Mouse (Mus musculus) liver, embryonic 16.5 days (tissue): ENCODE results near the gene Sec22b. TPM values are rescaled to one million over a fixed set of nuclear protein-coding genes. Genes with fewer than 3 reads are reported as not detected.
A peak's percentile ranks its signal among the peaks of the same experiment; 100 is the strongest.

Source experiments
- ATAC-seq: fragments of 200-750 bp; cut with Nextera tagmentation; 2 replicates; pipeline ENCODE4 v1.8.0; 2017; ENCODE audit warnings: low read depth, mild to moderate bottlenecking, moderate number of reproducible peaks, moderate library complexity
- H3K27ac ChIP-seq: fragments of 300-500 bp; sonication (generic); 2 replicates; pipeline ENCODE4 v1.5.1; 2014; ENCODE audit warnings: mild to moderate bottlenecking, low read length
- H3K27me3 ChIP-seq: fragments of 300-500 bp; sonication (generic); 2 replicates; pipeline ENCODE4 v1.6.1; 2014; ENCODE audit warnings: low read depth, low read length, mixed read lengths; ENCODE audit not compliant: control insufficient read depth, insufficient read depth
- H3K36me3 ChIP-seq: fragments of 300-500 bp; sonication (generic); 2 replicates; pipeline ENCODE4 v1.6.1; 2014; ENCODE audit warnings: mild to moderate bottlenecking; ENCODE audit not compliant: control insufficient read depth, insufficient read depth
- H3K4me1 ChIP-seq: fragments of 300-500 bp; sonication (generic); 2 replicates; pipeline ENCODE4 v1.6.1; 2014; ENCODE audit warnings: low read depth, low read length, mixed read lengths; ENCODE audit not compliant: control insufficient read depth
- H3K4me2 ChIP-seq: fragments of 300-500 bp; sonication (generic); 2 replicates; pipeline ENCODE4 v1.6.1; 2014; ENCODE audit warnings: low read depth, low read length, mixed read lengths
- H3K4me3 ChIP-seq: fragments of 300-500 bp; sonication (generic); 2 replicates; pipeline ENCODE4 v1.5.1; 2014; ENCODE audit warnings: low read depth, mild to moderate bottlenecking, low read length
- H3K9ac ChIP-seq: fragments of 300-500 bp; sonication (generic); 2 replicates; pipeline ENCODE4 v1.6.1; 2014; ENCODE audit warnings: low read depth, low read length
- H3K9me3 ChIP-seq: fragments of 300-500 bp; sonication (generic); replicated peaks from 2 replicates; pipeline ENCODE4 v1.6.1; 2016; ENCODE audit warnings: low read length; ENCODE audit not compliant: control insufficient read depth
- WGBS: fragments of 180-500 bp; shearing (Covaris S2); extraction: QIAGEN DNeasy Blood & Tissue Kit; methylation state at CpG from one replicate; pipeline ENCODE4 v1.1.7; 2014; ENCODE audit not compliant: insufficient replicate concordance; 5-methylcytosine and 5-hydroxymethylcytosine counted together
- polyA plus RNA-seq: library from polyadenylated mRNA; unstranded; fragments of >200 nt; fragmentation: Nextera tagmentation; extraction: Ambion mirVana; gene quantifications from 2 replicates; pipeline ENCODE4 v1.2.1, GENCODE M21; 2015

Sec22b gene
- polyA plus RNA-seq, 1 experiment from 2014 or later = 54.8 TPM

DNA sequence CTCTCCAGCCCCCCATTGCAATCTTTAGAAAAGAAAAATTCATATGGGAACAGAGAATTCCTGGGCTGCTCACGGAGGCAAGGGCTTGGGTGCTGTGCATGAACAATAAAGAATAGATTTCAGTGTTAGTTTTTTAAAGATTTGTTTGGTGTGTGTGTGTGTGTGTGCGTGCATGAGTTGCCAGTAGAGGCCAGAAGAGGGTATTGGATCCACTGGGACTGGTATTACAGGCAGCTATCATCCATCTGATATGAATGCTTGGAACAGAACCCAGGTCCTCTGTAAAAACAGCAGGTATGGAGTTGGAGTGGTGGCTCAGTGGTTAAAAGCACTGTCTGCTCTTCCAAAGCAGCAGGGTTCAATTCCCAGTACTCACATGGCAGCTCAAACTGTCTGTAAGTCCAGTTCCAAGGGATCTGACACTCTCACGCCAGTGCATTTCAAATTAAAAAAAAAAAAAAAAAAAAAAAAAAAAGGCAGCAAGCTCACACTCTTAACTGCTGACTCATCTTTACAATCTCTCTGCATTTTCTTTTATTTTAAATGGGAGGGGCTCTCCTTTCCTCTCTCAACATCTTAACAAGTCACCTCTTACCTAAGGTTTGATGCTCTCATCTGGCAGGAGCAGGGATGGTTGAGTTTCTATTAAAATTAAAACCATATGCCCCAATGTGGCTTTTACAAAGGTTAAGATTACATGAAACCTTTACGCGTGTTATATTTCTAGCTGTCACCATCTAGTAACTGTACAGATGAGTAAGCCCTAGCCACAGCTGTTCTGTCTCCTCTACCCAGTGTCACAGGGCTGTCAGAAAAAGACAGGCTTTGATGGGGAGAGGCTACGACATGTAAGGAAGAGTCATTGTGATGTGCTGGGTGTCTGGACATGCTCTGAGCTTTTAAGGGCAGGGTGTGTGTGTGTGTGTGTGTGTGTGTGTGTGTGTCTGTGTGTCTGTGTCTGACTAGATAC lies 33.6 kb downstream of the Sec22b start:
- Histone ChIP-seq H3K4me3 (no peak overlapping the region), H3K9ac (no peak overlapping the region), H3K27ac (no peak overlapping the region), H3K27me3 (no peaks in the 10 kb centered on the region), H3K4me1 (peaks cover 53% of the 10 kb centered on the region), H3K36me3 (no peaks in the 10 kb centered on the region), H3K9me3 (no peaks in the 10 kb centered on the region), H3K4me2 (no peak overlapping the region)
- whole genome bisulfite sequencing = 68% methylated on average over 6 of the region's 6 CpGs
- ATAC-seq = no peak

DNA sequence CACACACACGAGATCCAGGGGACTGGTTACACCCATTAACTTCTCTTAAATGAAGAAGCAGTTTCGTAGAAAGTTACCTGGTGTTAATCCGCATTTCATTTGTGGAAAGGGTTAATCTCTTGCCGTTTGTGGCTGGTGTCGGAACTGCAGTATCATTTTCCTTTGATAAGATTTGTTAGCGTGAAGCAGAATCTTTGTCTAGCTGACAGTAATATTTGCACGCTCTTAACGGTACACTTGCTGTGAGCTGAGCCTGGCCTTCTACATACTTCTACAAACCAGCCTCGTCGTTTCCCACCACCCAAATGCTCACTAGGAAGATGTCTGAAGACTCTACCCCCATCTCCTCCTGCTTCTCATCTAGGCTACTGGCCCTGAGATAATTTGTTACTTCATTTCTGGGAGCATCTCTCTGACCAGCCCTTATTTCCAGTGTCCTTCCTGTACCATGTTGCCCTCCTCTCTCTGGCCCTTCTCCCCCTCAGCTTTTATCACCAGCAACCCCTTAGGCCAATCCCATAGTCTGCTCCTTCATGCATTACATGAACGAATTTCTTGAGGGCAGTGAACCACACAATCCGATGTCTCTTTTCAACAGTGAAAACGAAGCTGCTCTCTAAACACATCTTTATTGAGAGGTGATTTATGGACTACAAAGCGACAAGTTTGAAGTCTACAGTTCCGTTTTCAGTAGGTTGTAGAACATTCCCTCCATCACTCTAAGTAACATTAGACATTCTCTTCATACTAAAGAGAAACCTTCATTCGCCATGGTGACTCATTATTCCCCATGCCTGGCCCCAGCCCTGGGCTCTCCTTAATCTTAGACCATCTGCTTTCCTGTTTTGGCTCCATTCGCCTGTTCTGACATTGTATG lies 36.3 kb downstream of the Sec22b start:
- H3K4me3 ChIP-seq = no peak overlapping the region
- H3K36me3 ChIP-seq = no peaks in the 10 kb centered on the region
- H3K27ac ChIP-seq = no peak overlapping the region
- no peak overlapping the region for H3K9ac ChIP-seq
- H3K4me1 ChIP-seq = peaks cover 56% of the 10 kb centered on the region
- no peaks in the 10 kb centered on the region for H3K9me3 ChIP-seq
- WGBS = 19% methylated on average over 17 of the region's 17 CpGs
- no peak for ATAC-seq
- peak overlapping the region; percentile 10; the same call in 1 of the 2 replicates for H3K4me2 ChIP-seq
- no peaks in the 10 kb centered on the region for H3K27me3 ChIP-seq

DNA sequence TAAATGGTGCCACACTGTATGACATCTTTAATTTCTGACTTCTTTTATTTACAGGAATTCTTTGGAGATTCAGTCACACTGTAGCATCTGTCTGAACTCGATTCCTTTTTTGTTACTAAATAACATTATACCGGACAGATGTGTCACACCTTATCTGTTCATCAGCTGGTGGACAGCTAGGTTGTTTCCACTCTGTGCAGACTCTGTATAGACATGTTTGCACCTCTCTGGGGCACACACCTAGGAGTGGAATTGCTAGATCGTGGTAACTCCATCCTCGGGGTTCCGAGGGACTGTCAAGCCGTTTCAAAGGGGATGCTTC lies 36.9 kb downstream of the Sec22b start:
- no peak for ATAC-seq
- Histone ChIP-seq H3K4me3 (no peak overlapping the region), H3K9ac (no peak overlapping the region), H3K27ac (no peak overlapping the region), H3K27me3 (no peaks in the 10 kb centered on the region), H3K4me1 (peaks cover 57% of the 10 kb centered on the region), H3K9me3 (no peaks in the 10 kb centered on the region), H3K4me2 (peak overlapping the region; percentile 10; the same call in 1 of the 2 replicates), H3K36me3 (no peaks in the 10 kb centered on the region)
- 40% methylated on average over 6 of the region's 6 CpGs for WGBS

DNA sequence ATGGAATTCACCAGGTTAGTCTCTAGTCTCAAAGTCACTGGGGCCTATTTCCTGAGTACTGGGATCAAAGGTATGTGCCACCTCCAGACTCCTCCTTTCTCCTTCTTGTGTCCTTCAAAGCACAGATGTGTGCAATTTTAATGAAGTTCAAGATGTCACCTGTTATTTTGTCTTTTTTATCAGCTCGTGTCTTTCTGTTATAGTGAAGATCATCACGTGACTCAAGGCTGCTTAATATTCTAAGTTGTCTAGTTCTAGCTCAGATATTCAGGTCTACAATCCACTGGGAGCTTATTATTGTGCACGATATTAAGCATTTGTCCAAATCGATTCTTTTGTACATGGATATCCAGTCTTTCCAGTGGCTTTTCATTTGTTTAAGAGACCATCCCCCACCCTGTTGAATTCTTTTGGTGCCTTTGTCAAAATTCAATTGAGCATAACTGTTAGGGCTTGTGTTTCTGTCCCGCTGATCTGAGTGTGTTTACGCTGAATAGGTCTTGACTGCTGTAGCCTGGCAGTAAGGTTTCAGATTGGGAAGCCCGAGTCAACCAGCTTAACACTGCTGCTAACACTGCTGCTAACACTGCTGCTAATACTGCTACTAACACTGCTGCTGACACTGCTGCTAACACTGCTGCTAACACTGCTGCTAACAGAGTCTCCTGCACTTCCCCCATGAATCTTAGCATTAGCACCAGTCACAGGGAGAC lies 38.0 kb downstream of the Sec22b start:
- 50% methylated on average over 7 of the region's 7 CpGs for whole genome bisulfite sequencing
- H3K4me2 ChIP-seq = no peak overlapping the region
- no peaks in the 10 kb centered on the region for H3K9me3 ChIP-seq
- H3K27me3 ChIP-seq = no peaks in the 10 kb centered on the region
- H3K4me1 ChIP-seq = peaks cover 48% of the 10 kb centered on the region
- no peak overlapping the region for H3K9ac ChIP-seq
- peak; percentile 8; the same call in 1 of the 2 replicates for ATAC-seq
- peak overlapping the region; percentile 70 for H3K27ac ChIP-seq
- no peak overlapping the region for H3K4me3 ChIP-seq
- H3K36me3 ChIP-seq = no peaks in the 10 kb centered on the region

DNA sequence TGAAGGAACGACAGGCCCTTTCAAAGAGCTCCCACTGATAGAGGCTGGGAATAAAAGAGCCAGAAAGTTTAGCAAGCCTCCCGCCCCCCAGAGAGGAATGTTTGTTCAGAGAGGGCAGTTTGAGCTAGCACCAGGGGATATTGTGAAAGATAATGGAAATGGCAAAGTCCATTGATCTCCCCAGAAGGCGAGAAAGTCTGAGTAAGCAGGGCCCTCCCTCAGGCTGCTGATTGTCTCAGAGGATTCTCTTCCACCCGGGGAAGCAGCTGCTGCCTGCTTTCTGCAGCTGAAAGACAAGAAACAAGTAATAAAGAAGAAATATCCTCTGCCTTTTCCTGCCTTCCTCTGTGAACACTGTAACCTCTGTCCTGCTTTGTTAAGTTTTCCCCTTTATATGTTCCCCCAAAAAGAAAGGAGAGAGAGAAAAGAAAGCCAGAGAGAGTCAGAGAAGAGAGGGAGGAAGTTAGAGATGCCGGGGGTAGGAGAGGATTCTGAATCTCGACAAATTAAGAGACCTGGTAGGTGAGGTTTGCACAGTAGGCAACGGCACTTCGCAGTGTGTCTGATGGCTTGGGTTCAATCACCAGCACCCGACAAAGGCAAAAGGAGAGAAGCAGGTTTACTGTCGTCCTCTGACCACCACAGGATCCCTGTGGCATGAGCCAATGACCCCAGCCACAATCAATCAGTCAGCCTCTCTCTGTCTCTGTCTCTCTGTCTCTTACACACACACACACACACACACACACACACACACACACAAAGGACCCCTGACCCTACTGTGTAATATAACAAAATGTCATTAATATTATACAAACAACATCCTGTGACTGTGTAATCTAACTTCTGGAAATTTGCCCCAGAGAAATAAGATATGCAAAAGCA lies 38.9 kb downstream of the Sec22b start:
- ATAC-seq = peak; percentile 70
- Histone ChIP-seq H3K27me3 (no peaks in the 10 kb centered on the region), H3K4me3 (no peak overlapping the region), H3K9ac (no peak overlapping the region), H3K36me3 (no peaks in the 10 kb centered on the region), H3K4me1 (peaks cover 48% of the 10 kb centered on the region), H3K4me2 (no peak overlapping the region), H3K9me3 (no peaks in the 10 kb centered on the region), H3K27ac (peak overlapping the region; percentile 70)
- WGBS = 25% methylated on average over 10 of the region's 10 CpGs

DNA sequence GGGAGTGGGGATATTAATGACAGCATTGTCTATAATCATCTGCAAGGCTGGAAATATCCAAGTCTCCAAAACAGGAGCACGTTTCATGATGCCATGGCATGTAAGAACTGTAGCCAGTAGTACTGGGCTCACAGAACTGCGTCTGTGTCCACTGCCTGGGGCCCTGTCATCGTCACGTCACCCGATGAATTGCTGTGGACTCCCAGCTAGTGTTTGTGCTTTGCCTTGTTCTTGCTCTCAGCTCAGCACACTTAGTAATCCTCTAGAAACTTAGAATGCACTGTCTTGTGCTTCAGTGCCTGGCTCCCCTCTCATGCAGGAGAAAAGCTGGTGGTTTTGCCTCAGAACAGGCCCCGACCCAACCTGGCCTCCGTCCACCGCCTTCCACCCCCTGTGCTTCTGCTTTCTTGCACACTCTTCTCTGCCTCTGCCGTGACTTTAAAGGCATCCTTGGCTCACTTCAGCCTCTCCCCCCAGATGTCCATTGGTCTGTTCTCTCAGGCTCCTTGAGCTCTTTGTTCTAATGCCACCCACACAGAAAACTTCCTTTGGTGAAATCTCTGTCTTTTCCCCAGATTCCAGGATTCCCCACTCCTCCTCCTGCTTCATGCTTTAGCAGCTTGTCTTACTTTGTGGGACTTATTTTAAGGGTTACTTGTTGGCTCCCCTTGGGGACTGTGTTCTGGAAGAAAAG lies 39.7 kb downstream of the Sec22b start:
- Histone ChIP-seq H3K27me3 (no peaks in the 10 kb centered on the region), H3K4me3 (no peak overlapping the region), H3K9me3 (no peaks in the 10 kb centered on the region), H3K4me1 (peaks cover 48% of the 10 kb centered on the region), H3K9ac (no peak overlapping the region), H3K36me3 (no peaks in the 10 kb centered on the region), H3K27ac (no peak overlapping the region), H3K4me2 (no peak overlapping the region)
- no peak for ATAC-seq
- WGBS = 48% methylated on average over 9 of the region's 9 CpGs

DNA sequence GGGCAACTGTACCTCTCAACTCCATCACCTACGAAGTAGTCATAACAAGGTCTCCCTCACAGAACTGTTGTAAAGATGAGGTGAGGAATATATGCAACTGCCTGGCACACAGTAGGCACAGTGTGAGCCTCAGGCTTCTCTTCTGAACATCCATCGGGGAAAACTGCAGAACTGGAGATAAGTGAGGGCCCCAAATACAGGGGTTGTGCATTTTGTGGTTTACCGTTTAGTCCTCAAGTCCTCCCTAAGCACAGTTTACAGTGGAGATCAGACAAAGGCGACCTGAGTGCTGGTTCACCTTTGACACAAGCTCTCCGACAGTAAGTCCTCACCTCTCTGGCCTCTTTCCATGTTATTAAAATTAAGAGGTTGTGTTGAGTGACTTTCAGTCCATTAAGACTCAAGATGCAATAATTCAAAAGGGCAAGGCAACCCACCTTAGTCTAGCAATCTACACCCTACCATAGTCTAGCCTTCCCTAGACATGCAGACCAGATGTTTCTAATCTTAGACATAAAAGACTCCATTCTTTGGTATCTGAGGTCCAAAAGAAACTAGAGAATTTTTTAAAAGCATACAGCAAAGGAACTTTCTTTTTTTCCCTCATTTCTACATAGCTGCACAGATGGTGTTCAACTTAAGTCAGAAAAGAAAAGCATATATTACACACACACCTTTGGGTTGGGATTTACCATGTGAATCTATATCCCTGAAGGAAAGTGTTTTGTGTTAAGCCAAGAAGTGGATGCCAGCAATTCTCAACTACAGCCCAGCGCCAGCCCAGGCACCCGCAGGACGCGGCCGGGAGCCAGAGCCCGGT lies 40.7 kb downstream of the Sec22b start:
- Histone ChIP-seq H3K9ac (peak overlapping the region; percentile 45; the same call in 1 of the 2 replicates), H3K9me3 (no peaks in the 10 kb centered on the region), H3K36me3 (no peaks in the 10 kb centered on the region), H3K27ac (peak overlapping the region; percentile 9; the same call in 1 of the 2 replicates), H3K27me3 (no peaks in the 10 kb centered on the region), H3K4me2 (peak overlapping the region; percentile 58), H3K4me1 (peaks cover 49% of the 10 kb centered on the region), H3K4me3 (peak overlapping the region; percentile 33; the same call in 1 of the 2 replicates)
- 17% methylated on average over 11 of the region's 11 CpGs for WGBS
- ATAC-seq = no peak
